Mouse (Mus musculus): Measurements from ENCODE around the gene Adat1. TPM values are rescaled to one million over a fixed set of nuclear protein-coding genes. Genes with fewer than 3 reads are reported as not detected.
A peak's percentile ranks its signal among the peaks of the same experiment; 100 is the strongest.

The Adat1 gene
- 5.3 and 5.6 TPM in 2 replicates for polyA plus RNA-seq (2014; fragmentation: Nextera tagmentation; extraction: Ambion mirVana)

DNA sequence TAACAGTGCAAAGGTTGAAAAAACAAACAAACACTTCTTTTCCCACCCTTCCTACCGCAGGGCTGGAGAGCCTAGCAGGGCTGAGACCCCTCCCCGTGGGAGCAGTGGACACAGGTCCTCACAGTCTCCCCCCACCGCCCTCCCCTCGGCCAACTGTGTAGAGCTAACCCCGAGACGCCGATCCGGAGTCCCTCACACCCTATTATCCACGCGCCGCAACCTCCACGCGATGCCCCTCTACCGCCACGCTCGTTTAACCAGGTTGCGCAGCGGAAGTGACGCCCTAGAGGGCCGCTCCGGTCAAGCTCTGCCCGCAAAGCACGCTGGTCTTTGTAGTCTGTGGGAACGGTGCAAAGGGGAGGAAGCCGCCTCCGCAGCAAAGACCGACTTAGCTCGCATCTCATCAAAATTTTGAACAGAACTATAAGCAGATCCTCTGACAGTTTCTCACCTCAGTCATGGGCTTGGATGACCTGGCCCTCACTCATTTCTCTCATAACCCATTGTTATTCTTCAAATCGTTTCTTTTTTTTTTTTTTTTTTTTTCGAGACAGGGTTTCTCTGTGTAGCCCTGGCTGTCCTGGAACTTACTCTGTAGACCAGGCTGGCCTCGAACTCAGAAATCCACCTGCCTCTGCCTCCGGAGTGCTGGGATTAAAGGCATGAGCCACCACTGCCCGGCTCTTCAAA is at the start of gene Adat1:
TSS of gene Adat1 (minus strand) at position 290 of the 690 bp plus-strand sequence.
- DNase-seq = peak; percentile 97
- peak within 1 kb of the TSS; percentile 57 for H3K4me3 ChIP-seq (replicated peaks; ENCODE audit: low read depth, low read length)
- H3K9ac ChIP-seq (replicated peaks; ENCODE audit: low read length) = peak within 1 kb of the TSS; percentile 64
- no peaks in the 10 kb centered on the region for H3K9me3 ChIP-seq (ENCODE audit: control insufficient read depth, low read length)
- H3K27ac ChIP-seq (replicated peaks; ENCODE audit: low read depth, low read length) = peak within 1 kb of the TSS; percentile 32; the same call in 1 of the 2 replicates
- no peaks in the 10 kb centered on the region for H3K27me3 ChIP-seq (ENCODE audit: control insufficient read depth, insufficient read depth, low read length)
- H3K4me1 ChIP-seq (ENCODE audit: control insufficient read depth, insufficient read depth, low read length) = peaks cover 5% of the 10 kb centered on the region; the same call in 1 of the 2 replicates
- peaks cover 59% of the 10 kb centered on the region for H3K36me3 ChIP-seq (ENCODE audit: control insufficient read depth, insufficient read depth, low read length)
- H3K4me2 ChIP-seq (ENCODE audit: low read length) = peak within 1 kb of the TSS; percentile 58
- peak; percentile 96 for ATAC-seq (ENCODE audit: low FRiP score, low TSS enrichment)
- 5% methylated on average over 33 of the region's 33 CpGs for WGBS

DNA sequence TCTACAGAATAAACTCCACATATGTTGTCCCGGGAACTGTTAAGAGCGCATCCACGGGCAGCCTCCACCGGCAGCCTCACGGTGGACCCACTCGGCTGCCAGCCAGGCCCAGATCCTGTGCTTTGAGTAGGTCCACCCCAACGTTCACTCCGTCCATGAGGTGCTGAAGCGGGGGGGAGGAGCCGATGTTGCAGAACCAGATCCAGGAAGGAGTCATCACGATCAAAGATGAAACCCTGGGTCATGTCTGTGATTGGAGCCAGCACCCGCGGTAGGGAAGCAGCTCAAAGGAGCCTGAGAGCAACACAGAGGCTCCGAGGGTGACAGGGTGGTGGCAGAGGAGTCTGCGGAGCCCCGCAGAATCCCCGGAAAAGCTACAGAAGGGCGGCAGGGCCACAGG is 45.4 kb upstream of the Adat1 start:
- H3K9me3 ChIP-seq (ENCODE audit: control insufficient read depth, low read length) = no peaks in the 10 kb centered on the region
- no peak overlapping the region for H3K9ac ChIP-seq (replicated peaks; ENCODE audit: low read length)
- no peak for ATAC-seq (ENCODE audit: low FRiP score, low TSS enrichment)
- H3K36me3 ChIP-seq (ENCODE audit: control insufficient read depth, insufficient read depth, low read length) = no peaks in the 10 kb centered on the region
- H3K27ac ChIP-seq (replicated peaks; ENCODE audit: low read depth, low read length) = no peak overlapping the region
- H3K4me1 ChIP-seq (ENCODE audit: control insufficient read depth, insufficient read depth, low read length) = no peaks in the 10 kb centered on the region
- H3K27me3 ChIP-seq (ENCODE audit: control insufficient read depth, insufficient read depth, low read length) = no peaks in the 10 kb centered on the region
- no peak for DNase-seq
- 83% methylated on average over 18 of the region's 18 CpGs for WGBS
- H3K4me2 ChIP-seq (ENCODE audit: low read length) = no peak overlapping the region
- no peak overlapping the region for H3K4me3 ChIP-seq (replicated peaks; ENCODE audit: low read depth, low read length)

DNA sequence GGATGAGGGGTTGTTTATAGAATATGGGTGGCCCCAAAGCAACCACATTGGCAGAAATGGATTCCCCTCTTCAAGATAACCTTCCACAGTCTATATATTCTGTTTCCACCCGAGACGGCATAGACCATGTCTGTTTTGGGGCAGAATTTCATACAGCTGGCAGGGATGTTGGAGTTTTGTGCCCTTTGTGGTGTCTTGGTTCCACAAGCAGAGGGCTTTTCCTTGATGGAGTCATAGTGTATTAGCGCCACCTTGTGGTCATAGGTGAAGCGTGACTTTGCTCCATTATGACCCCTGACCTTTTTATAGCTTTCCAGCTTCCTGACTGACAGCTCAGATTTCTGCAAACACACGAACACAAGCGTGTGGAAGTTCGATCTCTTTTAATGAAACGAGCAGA is 42.5 kb upstream of the Adat1 start:
- Histone ChIP-seq H3K4me1 (ENCODE audit: control insufficient read depth, insufficient read depth, low read length) (no peaks in the 10 kb centered on the region), H3K36me3 (ENCODE audit: control insufficient read depth, insufficient read depth, low read length) (no peaks in the 10 kb centered on the region), H3K27ac (replicated peaks; ENCODE audit: low read depth, low read length) (no peak overlapping the region), H3K9ac (replicated peaks; ENCODE audit: low read length) (no peak overlapping the region), H3K4me2 (ENCODE audit: low read length) (no peak overlapping the region), H3K4me3 (replicated peaks; ENCODE audit: low read depth, low read length) (no peak overlapping the region), H3K9me3 (ENCODE audit: control insufficient read depth, low read length) (no peaks in the 10 kb centered on the region), H3K27me3 (ENCODE audit: control insufficient read depth, insufficient read depth, low read length) (no peaks in the 10 kb centered on the region)
- ATAC-seq (ENCODE audit: low FRiP score, low TSS enrichment) = no peak
- WGBS = 16% methylated on average over 8 of the region's 8 CpGs
- peak; percentile 80 for DNase-seq

DNA sequence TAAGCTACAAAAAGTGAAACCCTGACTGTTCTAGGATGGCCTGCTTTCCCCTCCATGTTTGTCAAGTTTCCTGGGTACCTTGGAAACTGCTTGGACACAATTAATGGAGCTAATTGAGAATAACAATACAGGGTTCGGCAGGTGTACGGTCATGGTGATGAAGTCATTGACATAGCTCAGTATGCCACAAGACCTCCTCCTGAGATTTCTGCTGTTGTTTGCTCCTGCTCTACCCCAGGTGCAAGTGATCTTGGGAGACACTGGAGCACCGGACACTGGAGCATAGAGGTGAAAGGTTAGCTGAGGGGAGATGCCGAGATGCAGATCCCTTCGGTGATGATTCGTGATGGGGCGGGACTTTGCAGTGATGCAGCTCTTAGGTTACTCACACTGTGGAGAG is 41.0 kb upstream of the Adat1 start:
- no peak overlapping the region for H3K9ac ChIP-seq (replicated peaks; ENCODE audit: low read length)
- DNase-seq = no peak
- no peaks in the 10 kb centered on the region for H3K27me3 ChIP-seq (ENCODE audit: control insufficient read depth, insufficient read depth, low read length)
- WGBS = 50% methylated on average over 7 of the region's 7 CpGs
- no peaks in the 10 kb centered on the region for H3K36me3 ChIP-seq (ENCODE audit: control insufficient read depth, insufficient read depth, low read length)
- ATAC-seq (ENCODE audit: low FRiP score, low TSS enrichment) = no peak
- H3K4me1 ChIP-seq (ENCODE audit: control insufficient read depth, insufficient read depth, low read length) = no peaks in the 10 kb centered on the region
- H3K4me3 ChIP-seq (replicated peaks; ENCODE audit: low read depth, low read length) = no peak overlapping the region
- no peaks in the 10 kb centered on the region for H3K9me3 ChIP-seq (ENCODE audit: control insufficient read depth, low read length)
- no peak overlapping the region for H3K27ac ChIP-seq (replicated peaks; ENCODE audit: low read depth, low read length)
- H3K4me2 ChIP-seq (ENCODE audit: low read length) = no peak overlapping the region

DNA sequence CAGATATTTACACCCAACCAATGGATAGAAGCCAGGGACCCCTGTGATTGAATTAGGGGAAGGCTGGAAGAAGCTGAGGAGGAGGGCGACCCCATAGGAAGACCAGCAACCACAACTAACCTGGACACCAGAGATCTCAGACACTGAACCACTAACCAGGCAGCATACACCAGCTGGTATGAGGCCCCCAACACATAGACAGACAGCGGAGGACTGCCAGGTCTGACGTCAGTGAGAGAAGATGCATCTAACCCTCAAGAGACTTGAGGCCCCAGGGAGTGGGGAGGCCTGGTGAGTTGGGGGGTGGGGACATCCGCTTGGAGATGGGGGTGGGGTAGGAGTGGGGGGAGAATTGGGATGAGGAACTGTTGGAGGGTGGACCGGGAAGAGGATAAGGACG is 38.6 kb upstream of the Adat1 start:
- Histone ChIP-seq H3K27ac (replicated peaks; ENCODE audit: low read depth, low read length) (no peak overlapping the region), H3K4me1 (ENCODE audit: control insufficient read depth, insufficient read depth, low read length) (no peaks in the 10 kb centered on the region), H3K4me2 (ENCODE audit: low read length) (no peak overlapping the region), H3K36me3 (ENCODE audit: control insufficient read depth, insufficient read depth, low read length) (no peaks in the 10 kb centered on the region), H3K4me3 (replicated peaks; ENCODE audit: low read depth, low read length) (no peak overlapping the region), H3K27me3 (ENCODE audit: control insufficient read depth, insufficient read depth, low read length) (no peaks in the 10 kb centered on the region), H3K9ac (replicated peaks; ENCODE audit: low read length) (no peak overlapping the region), H3K9me3 (ENCODE audit: control insufficient read depth, low read length) (no peaks in the 10 kb centered on the region)
- 50% methylated on average over 6 of the region's 6 CpGs for WGBS
- ATAC-seq (ENCODE audit: low FRiP score, low TSS enrichment) (no peak), DNase-seq (no peak)

DNA sequence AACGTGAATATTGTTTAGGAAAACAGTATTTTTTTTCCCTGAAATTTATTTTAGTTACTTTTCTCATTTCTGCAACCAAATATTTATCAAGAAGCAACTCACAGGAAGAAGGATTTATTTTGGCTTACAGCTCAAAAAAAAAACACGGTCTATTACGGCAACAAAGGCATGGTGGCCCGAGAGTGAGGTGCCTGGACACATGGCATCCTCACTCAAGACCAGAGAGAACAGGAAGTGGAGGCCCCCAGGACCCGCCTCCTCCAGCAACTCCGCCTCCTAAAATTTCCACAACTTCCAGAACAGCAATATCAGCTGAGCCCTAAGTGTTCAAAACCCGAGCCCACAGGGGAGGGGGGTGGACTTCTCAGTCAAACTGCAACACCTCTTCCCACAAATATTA is 37.4 kb upstream of the Adat1 start:
- Histone ChIP-seq H3K9ac (replicated peaks; ENCODE audit: low read length) (no peak overlapping the region), H3K27ac (replicated peaks; ENCODE audit: low read depth, low read length) (no peak overlapping the region), H3K9me3 (ENCODE audit: control insufficient read depth, low read length) (no peaks in the 10 kb centered on the region), H3K27me3 (ENCODE audit: control insufficient read depth, insufficient read depth, low read length) (no peaks in the 10 kb centered on the region), H3K4me1 (ENCODE audit: control insufficient read depth, insufficient read depth, low read length) (no peaks in the 10 kb centered on the region), H3K4me3 (replicated peaks; ENCODE audit: low read depth, low read length) (no peak overlapping the region), H3K4me2 (ENCODE audit: low read length) (no peak overlapping the region), H3K36me3 (ENCODE audit: control insufficient read depth, insufficient read depth, low read length) (no peaks in the 10 kb centered on the region)
- ATAC-seq (ENCODE audit: low FRiP score, low TSS enrichment) = no peak
- DNase-seq = no peak
- 89% methylated on average over 7 of the region's 7 CpGs for WGBS

DNA sequence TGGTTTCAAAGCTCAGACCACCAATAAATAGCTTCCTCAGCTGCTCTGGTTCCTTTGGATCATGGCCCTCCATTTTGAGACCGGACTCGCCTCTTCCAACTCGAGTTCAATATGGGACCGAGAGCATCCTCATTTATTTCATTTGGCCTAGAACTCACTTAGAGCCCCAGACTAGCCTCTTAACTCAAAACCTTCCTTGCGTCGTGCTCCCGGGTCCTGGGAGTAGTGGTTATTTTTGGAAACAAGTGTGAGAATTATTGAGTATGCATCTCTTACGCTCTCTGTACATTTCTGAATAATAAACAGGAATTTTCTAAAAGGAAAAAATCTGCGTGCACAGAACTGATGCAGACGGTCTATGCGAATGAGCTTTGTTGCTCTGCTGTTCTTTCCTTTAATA is 22.8 kb upstream of the Adat1 start, which contains the start of gene Gm6793:
TSS of gene Gm6793 (minus strand) at position 101 of the 400 bp plus-strand sequence.
- Histone ChIP-seq H3K27ac (replicated peaks; ENCODE audit: low read depth, low read length) (no peak within 1 kb of the TSS), H3K4me3 (replicated peaks; ENCODE audit: low read depth, low read length) (no peak within 1 kb of the TSS), H3K9ac (replicated peaks; ENCODE audit: low read length) (no peak within 1 kb of the TSS), H3K9me3 (ENCODE audit: control insufficient read depth, low read length) (no peaks in the 10 kb centered on the region), H3K4me2 (ENCODE audit: low read length) (no peak within 1 kb of the TSS), H3K36me3 (ENCODE audit: control insufficient read depth, insufficient read depth, low read length) (peaks cover 48% of the 10 kb centered on the region), H3K27me3 (ENCODE audit: control insufficient read depth, insufficient read depth, low read length) (no peaks in the 10 kb centered on the region), H3K4me1 (ENCODE audit: control insufficient read depth, insufficient read depth, low read length) (peaks cover 15% of the 10 kb centered on the region)
- DNase-seq = no peak
- WGBS = 93% methylated on average over 11 of the region's 11 CpGs
- no peak for ATAC-seq (ENCODE audit: low FRiP score, low TSS enrichment)

DNA sequence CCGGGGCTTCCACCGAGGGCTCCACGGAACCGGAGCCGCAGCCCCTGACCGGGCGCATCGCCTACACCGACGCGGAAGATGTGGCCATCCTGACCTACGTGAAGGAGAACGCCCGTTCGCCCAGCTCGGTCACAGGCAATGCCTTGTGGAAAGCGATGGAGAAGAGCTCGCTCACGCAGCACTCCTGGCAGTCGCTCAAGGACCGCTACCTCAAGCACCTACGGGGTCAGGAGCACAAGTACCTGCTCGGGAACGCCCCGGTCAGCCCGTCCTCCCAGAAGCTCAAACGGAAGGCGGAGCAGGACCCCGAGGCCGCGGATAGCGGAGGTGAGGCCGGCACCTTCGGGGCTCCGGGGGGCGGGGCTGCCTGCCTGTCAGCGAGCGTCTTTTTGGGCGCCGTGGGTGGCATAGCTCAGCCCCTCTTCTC is 19.7 kb upstream of the Adat1 start:
- DNase-seq (peak; percentile 46), ATAC-seq (ENCODE audit: low FRiP score, low TSS enrichment) (peak; percentile 51)
- Histone ChIP-seq H3K27ac (replicated peaks; ENCODE audit: low read depth, low read length) (peak overlapping the region; percentile 84), H3K4me3 (replicated peaks; ENCODE audit: low read depth, low read length) (peak overlapping the region; percentile 97), H3K9ac (replicated peaks; ENCODE audit: low read length) (peak overlapping the region; percentile 92), H3K9me3 (ENCODE audit: control insufficient read depth, low read length) (no peaks in the 10 kb centered on the region), H3K4me2 (ENCODE audit: low read length) (peak overlapping the region; percentile 64), H3K4me1 (ENCODE audit: control insufficient read depth, insufficient read depth, low read length) (peaks cover 15% of the 10 kb centered on the region), H3K27me3 (ENCODE audit: control insufficient read depth, insufficient read depth, low read length) (no peaks in the 10 kb centered on the region), H3K36me3 (ENCODE audit: control insufficient read depth, insufficient read depth, low read length) (peaks cover 18% of the 10 kb centered on the region)
- WGBS = under 1% methylated on average over 40 of the region's 40 CpGs

Data from midbrain, embryonic 14.5 days (tissue).